Mouse (Mus musculus): ENCODE data around the gene Gltpd2.
"Not testable (repeated sequence)": the region's sequence is repeated elsewhere in the genome, so short reads cannot be mapped to it uniquely, and the experiment has no call there.

DNA sequence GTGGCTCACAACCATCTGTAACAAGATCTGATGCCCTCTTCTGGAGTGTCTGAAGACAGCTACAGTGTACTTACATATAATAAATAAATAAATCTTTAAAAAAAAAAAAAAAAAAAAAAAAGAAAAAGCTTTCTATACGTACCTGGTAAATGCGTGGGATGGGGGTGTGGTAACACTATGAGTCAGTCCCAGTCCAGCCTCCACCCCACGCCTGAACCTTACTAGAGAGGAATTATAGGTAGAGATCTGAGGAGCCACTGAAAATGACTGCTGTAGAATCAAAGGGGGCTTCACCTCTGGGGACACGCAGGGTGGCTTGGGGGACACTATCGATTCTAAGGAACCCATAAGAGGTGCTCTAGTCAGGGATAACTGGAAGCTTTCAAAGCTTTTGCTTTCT lies 45.7 kb upstream of the Gltpd2 start:
- not testable (repeated sequence) for TF ChIP-seq EP300 (optimal IDR thresholded peaks at IDR 0.05); CTCF (IDR thresholded peaks at IDR 0.05; ENCODE audit: low read depth)
